Mouse (Mus musculus): ENCODE measurements around the gene Aim2. TPM values are rescaled to one million over a fixed set of nuclear protein-coding genes. Genes with fewer than 3 reads are reported as not detected.

The Aim2 gene
- total RNA-seq, 2 experiments from 2014 or later = 8.3 to 11.1 TPM

DNA sequence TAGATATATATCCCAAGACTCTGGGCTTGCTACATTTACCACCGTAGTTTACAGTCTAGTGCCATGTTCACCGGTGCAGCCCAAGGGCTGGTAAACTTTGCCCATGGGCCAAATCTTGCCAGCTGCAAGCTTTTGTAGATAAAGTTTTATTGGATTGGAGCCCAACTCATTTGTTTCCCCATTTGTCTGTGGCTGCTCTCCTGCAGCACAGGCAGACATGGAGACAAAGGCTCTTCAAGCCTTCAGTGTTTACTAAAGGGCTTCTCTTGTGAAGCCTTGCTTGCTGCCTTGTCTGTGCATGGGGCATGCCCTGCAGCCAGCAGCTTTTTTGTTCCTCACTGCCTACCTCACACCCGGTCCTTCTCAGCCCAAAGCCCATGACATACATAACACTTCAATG lies 6.7 kb upstream of the Aim2 start:
- intact Hi-C loops (cut with DNase I) = no loop called here
- no peak for DNase-seq

DNA sequence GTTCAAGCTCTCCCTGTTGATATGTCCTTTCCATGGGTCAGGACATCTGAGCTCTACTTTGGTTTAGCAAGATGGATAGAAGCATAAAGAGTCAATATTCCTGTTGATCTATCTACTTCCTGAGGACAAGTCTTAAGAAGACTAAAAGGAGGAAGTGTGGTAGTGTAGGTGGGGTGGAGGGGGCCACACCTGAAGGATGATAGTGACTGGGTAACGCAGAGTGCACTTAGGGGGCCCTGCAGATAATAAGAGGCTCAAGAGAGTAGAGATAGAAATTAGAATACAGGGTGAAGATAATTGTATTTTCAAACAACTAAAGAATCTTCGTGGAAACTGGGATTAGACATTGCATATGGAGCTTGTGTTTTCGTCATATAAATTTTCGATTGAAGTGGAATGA lies 5.6 kb upstream of the Aim2 start:
- intact Hi-C loops (cut with DNase I) = no loop called here
- no peak for DNase-seq

DNA sequence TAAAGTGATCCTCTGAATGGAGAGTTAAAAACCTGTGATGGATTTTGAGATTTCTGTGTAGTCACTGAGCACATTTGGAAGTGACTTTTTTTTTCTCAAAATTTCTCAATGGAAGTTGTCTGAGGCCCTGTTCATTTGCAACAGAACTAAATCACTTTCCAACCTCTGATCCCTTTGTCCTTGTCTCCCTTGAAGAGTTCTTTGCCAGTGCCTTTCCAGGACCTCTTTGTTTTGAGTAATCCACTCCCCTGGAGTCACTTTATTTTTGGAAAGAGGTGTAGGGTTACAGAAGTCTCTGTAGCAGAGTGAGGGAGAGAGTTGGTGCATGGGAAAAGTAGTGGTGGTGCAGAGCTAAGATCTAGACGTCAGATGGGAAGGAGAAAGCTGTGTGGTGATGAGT lies 2.2 kb upstream of the Aim2 start:
- intact Hi-C loops (cut with DNase I) = no loop called here
- DNase-seq = no peak

DNA sequence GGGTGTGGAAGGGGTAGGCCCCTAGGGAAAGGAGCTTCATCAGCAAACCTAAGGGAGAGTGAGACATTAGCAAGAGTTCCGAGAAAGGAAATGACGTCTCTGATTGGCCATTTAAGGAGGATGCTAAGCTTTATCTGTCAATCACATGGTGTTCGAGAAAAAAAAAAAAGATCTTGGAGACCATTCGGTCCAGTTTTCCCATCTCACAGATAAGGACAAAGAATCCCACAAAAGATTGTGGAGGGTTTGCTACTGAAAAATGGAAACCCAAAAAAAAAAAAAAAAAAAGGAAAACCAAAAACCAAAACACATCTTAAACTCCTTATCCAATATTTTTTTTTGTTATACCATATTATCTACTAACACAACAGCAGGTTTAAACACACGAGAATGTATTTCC lies 1.5 kb upstream of the Aim2 start:
- no peak for DNase-seq
- intact Hi-C loops (cut with DNase I) = no loop called here

DNA sequence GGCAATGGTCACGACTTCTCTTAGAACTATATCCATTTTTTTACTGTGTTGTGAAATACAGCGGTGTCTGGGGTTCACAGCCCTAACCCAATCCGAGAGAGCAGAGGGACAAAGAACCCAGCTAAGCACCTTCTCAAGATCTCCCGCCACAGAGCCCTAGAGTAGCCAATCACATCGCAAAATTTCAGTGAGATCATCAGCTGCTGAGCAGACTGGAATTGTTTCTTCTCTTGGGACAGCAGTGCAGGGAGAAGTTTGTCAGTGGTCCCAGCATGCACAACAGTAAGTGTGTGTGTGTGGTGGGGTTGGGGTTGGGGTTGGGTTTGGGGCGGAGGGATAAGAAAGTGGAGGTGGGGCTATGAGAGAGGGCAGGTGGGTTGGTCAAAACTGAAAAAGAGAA lies 733 bp upstream of the Aim2 start:
- peak; percentile 57 for DNase-seq
- intact Hi-C loops (cut with DNase I) = no loop called here

DNA sequence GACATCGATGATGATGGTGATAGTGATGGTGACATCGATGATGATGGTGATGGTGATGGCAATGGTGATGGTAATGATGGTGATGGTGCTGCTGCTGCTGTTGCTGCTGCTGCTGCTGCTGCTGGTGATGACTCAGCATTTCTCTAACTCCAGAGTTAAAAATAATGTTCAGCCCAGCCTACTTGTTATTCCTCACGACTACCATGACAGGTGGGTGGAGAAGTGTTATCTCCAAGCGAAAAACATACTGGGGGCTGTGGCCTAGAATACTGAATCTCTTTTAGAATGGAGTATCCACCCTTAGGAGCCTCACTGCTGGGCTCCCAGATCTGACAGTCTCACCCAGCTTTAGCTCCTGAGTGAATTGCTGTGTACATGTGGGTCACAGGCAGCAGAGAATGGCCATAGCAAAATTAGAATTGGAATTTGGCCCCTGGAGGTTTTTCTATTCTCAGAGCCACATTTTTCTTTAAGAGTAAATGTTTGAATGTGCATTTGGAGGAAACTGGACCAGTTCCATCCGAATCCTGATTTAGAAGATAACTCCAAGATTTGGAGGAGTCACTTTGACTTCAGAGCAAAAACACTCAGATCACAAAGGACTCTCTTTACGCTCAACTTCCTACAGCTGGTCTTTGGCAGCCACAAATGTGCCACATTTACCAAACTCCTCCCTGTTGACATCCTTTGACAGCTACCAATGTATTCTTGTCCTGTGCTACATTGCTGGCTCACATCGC lies 4.6 kb downstream of the Aim2 start:
- intact Hi-C loops (cut with DNase I) = no loop called here
- no peak for DNase-seq

DNA sequence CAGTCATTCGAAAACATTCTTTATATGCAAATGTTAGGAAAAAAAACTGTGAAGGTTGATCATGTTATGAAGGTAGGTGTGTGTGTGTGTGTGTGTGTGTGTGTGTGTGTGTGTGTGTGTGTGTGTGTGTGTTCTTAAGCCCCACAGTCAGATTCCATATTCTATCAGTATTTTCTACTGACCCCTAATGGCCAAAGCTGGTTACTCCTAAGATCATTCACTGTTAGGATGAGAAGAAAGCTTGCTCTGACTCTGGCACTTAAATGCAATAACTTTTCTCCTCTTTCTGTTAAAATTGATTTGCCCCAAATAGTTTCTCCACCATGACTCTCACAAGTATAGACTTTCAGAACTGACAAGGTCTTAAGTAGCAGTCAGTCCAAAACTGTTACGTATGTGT lies 6.0 kb downstream of the Aim2 start:
- intact Hi-C loops (cut with DNase I) = no loop called here
- DNase-seq = no peak

DNA sequence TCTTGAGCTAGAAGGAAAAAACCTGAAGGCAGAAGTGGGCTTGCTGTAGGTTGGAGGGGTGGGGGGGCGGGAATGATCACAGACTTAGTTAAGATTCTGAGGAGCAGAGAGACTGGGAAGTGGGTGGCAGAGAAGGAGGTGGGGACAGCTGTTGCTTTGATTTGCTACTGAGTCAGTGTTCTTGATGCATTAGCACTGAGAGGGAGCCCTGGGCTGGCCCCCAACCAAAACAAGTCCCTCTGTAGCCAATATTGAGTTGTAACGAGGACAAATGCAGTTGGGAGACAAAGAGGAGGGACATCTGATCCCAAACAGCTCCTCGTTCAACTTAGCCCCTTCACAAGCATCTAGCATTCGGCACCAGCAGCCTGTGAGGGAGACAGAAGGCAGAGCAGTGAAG lies 7.1 kb downstream of the Aim2 start:
- intact Hi-C loops (cut with DNase I) = no loop called here
- peak; percentile 53 for DNase-seq

DNA sequence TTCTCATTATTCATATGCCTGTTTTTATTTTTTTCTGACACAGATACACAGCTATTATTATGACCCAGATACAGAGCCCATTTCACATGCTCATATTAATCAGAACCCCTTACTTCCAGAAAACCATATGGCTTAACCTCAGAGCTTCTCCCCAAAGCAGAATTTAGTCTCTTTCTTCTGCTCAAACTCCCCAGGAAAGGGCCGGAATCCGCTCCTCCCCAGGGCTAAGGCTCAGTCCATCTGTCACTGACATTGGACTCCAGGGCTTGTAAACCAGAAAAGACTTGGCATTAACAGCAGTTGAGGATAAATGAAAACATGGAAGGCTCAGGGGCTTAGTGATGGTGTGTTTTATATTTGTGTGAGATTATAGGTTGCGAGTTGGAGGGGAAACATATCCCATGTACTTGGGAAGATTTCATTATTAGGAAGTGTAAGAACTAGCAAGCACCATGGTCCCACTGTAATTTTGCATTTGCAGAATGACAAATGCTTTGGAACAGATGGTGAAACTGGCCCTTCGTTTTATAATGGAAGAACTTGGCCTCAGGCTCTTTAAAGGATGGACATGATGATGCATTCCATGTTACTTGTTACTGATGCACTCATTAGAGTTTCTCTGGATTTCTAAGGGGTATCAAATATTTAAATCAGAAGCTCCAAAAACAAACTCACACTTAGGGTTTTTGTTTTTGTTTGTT lies 9.1 kb downstream of the Aim2 start:
- peak; percentile 73 for DNase-seq
- intact Hi-C loops (cut with DNase I) = no loop called here

DNA sequence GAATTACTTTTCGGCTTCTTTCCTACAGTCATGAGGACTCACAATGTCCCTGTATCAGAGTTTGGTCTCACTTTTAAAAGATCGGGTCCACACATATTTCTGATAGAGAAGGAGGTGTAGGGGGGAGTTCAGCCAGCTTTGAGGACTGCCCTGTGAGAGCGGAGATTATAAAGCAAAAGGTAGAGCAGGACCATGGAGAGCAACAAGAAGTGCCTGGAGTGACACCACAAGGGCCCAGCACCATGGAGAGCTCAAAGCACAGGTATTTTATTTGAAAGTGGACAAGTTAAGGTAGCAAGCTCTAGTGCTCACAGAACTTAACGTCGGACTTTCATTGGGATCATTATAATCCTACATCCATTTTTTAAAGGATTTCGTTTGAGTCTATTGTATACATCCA lies 11.0 kb downstream of the Aim2 start:
- no peak for DNase-seq
- intact Hi-C loops (cut with DNase I) = no loop called here

DNA sequence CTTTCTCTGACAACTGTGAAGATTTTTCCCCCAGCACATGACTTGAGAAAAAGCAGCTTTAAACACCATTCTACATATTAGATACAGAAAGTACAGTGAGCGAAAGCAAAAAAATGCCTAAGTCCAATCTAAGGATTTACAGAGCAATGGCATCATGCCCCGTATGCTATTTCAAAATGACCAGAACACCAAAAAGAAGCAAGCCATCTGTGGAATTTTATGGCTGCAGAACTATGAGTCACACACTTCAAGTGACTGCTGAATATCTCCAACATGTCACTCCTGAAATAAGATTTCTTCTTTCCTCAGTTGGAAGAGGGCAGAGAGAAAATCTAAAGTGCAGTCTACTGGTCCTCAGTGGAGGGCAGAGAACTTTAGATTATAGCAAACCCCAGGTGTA lies 12.8 kb downstream of the Aim2 start:
- DNase-seq = no peak
- intact Hi-C loops (cut with DNase I) = no loop called here

DNA sequence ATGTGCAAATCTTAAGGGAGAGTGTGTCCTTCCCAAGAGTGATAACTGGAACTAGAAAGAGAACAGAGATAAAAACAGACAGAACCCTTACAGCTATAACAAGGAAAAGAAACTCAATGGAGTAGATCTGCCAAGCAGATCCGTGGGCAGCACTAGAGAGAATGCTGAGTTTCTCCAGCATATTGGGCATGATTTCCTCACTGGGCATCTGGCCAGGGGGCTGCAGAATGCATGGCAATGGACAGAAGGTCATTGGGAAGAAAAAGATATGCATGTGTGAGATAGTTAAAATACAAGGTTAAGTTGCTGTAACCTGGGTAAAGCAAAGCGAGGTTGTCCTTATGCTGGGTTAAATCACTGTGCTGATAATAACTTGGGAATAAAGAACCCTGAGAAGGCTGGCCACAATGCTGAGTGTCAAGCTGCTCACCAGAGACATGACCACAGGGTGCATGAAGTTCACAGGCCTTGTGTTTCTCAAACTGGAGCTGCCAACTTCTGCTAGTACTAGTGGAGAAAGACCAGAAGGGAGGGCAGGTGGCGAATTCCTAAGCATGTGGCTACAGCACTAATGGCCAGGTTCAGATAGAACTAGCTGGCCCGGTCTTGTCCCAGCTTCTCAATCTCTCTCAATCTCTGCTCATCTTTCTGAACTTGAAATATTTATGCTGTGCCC lies 13.6 kb downstream of the Aim2 start:
- intact Hi-C loops (cut with DNase I) = no loop called here
- DNase-seq = peak; percentile 86

DNA sequence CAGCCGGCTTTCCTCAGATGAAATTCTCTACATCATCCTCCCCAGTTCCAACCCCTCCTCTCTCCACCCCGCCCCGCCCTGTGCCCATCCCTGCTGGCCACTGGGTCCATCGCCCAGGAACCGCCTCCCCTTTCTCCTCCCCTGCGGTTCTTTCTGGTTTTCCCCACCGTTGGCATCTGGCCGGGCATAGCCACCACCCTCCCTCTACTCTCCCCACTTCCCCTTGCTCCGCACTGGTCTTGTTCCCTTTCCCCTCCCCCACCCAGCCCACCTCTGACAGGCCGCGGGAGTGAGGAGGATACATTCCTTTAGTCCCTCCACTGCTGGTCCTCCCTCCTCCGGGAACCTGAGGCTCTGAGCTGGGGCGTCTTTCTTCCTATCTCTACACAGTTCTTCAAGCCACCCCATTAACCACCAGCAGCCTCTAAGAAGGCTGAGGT lies 15.3 kb downstream of the Aim2 start:
- DNase-seq = peak; percentile 71
- intact Hi-C loops (cut with DNase I) = no loop called here

DNA sequence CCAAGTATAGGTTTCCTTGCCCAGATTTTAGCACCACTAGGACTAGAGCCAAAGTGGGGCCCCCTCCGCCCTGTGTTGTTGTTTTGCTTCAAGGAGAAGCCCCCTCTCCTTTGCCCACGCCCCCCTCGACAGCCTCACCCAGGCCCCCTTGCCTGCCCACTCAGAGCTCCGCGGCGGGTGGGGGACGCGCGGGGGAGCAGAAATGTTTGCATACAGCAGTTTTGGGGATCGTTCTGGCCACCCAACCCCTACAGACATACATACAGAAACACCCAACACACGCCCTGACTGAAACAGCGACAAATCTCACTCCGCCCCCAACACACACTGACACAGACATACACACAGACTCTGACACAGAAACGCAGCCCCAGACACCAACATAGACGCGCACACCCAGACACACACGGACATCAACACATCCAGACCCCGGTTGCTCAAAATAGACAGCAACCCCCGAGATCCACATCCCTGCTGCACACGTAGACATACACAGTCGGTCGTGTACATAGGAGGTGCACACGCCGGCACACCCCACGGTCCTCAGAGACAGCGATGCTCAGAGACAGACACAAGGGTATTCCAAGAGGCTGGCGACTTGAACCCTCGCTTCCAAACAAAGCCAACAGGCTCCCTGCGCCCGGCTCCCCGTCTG lies 16.1 kb downstream of the Aim2 start:
- DNase-seq = no peak
- intact Hi-C loops (cut with DNase I) = no loop called here

DNA sequence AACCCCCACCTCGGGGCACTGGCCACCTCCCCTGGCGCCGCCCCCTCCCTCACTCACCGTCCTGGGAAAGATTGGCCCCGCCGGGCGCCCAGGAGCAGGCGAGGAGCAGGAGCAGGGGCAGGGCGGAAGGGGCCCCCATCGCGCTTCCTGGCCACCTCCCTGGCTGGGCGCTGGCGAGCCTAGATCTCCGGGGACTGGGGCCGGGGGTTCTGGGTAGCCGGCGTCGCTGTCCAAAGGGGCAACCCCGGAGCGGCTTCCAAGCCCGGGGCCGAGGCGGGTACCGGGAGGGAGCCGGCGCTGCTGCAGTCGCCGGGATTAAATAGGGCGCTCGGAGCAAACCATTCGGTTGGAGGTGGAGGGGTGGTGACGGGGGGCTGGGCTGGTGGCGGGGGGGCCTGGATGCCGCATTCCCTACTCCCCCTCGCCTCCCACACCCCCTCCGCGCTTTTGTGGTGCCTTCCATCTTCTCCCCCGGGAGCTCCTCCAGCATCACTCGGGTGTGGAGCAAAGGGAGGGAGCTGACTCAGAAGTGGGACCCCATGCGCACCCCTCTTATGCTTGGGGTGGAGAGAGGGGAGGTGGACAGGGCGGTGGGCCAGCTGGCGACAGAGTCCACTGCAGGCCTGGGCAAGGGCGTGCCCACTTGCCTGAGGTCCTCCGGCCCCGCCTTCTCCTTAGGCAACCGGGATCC lies 16.8 kb downstream of the Aim2 start, which contains the start of gene Cadm3:
Gene Cadm3, minus strand, starts transcription at position 340 of the 691 bp plus-strand sequence.
- intact Hi-C loops (cut with DNase I) = no loop called here
- peak; percentile 89 for DNase-seq

DNA sequence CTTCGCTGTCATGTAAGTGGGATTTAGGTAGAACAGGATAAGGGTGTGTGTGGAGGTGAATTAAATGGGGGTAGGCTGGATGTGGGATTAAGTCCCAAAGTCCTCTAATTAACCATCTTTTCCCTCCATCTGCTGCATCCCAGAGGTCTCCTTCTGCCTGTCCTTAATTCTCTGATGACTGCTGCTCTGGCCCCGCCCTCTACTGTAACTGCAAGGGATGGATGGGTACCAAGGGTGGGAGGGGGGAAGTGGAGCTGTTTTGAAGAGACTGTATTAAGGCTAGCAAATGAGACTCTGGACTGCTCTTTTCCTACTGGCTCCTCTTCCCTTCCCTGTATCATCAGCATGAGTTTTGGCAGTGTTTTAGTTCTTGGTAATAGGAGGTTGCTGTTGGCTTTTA lies 18.9 kb downstream of the Aim2 start:
- DNase-seq = peak; percentile 67
- intact Hi-C loops (cut with DNase I) = loop anchor here (10.0 kb wide), 1 partner anchor 845 kb away; the partner anchor contains the start of gene Cfap45

DNA sequence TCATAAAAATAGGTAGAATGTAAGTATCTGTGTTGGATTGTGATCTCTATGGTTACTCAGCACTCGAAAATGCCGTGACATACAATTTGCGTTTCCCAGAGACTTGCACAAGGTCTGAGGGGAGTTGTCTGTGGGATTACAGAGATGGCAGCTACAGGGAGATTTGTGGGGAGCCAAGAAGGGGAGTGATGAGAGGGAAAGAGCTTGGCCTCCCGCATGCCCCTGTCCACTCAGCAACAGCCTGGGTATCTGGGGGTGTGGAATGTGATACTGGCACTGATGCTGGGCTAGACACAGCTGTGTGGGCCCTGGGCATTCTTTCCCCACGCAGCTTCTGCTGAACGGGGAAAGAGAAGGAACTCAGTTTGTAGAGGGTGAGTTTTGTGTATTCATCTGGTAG lies 19.8 kb downstream of the Aim2 start:
- DNase-seq = no peak
- intact Hi-C loops (cut with DNase I) = loop anchor here (10.0 kb wide), 1 partner anchor 846 kb away; the partner anchor contains the start of gene Cfap45

DNA sequence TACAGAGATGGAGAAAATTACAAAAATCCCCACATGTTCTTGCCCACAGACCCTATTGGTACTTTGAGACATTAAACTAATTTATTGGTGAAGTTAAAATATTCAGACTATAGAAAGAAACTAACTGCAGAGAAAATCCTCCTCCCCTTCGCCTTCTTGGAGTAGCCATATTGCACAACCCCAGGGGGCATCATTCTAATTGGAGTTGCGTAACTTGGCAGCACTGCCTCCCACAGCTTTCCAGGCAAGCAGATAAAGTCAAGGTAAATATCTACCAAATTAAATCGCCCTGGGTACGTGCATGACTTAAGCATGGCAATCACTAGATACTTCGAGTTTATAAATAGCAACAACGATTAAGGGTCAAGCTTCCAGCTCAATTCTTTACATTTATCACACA lies 20.9 kb downstream of the Aim2 start:
- peak; percentile 44 for DNase-seq
- intact Hi-C loops (cut with DNase I) = loop anchor here (10.0 kb wide), 1 partner anchor 847 kb away; the partner anchor contains the start of gene Cfap45

DNA sequence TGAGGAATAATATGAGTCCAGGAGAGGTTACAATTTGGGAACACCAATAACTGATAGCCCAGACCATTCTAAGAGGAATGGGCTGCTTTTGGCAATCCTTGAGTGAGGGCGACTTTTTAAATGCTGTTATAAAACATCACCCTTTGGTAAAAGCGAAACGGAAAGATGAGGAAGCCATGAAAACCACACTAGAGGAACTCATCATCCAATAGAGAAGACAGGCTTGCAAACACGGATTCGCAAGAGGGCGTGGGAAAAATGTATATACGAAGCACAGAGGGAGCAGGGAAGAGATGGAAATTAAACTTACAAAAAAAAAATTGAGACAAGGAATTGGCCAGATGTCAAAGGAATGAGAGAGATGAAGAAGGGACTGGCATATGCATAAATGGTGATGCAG lies 23.3 kb downstream of the Aim2 start:
- DNase-seq = no peak
- intact Hi-C loops (cut with DNase I) = loop anchor here (10.0 kb wide), 1 partner anchor 849 kb away; the partner anchor contains the start of gene Cfap45

DNA sequence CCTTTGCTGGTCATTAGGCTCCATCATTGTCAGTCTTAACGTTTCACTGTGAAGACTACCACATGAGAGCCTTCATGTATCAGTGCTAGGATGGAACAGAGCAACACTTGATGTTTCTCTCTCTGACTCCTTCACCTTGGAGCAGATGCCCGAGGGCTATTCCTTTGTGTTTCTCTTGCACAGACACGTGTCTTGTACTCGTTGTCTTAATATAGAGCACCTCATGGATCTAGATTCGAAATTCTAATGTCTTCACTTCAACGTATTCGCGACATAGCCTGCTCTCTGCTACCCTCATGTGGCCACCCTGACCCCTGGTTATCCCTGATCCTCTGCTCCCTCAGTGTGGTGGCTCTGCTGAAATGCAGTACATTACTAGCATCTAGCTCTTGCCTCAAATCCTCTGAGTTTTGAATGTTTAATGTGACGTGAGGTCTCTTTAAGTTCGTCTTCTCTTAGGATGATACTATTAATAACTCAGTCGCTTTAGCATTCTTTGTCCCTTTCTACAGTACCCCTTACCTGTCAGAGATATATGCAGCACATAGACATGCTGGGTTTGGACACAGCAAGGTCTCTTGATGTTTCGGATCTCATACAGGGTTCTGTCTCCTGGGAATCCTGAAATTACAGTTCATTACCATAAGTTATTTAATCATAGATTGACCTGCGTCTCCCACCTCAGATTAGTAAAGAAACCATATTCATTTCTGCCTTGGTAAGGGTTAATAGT lies 26.9 kb downstream of the Aim2 start:
- intact Hi-C loops (cut with DNase I) = loop anchor here (5.0 to 10.0 kb wide), 2 partner anchors 740 to 853 kb away; partner anchors contain the start of gene Cfap45
- DNase-seq = peak; percentile 86
